Mouse (Mus musculus): ENCODE results near the gene Kalrn.

The Kalrn gene

GRCm38 (mm10) chr16:34344895-34345876, 228.1 kb downstream of the Kalrn start:
- DNase-seq, result no peak

- DNase-seq, result no peak
These were observed 229.4 kb downstream of the Kalrn start for GRCm38 (mm10) chr16:34343968-34344367.

- no peak for DNase-seq
These were observed 230.2 kb downstream of the Kalrn start for GRCm38 (mm10) chr16:34343161-34343560.

GRCm38 (mm10) chr16:34342369-34343160, 230.8 kb downstream of the Kalrn start:
- no peak for DNase-seq

GRCm38 (mm10) chr16:34334919-34335318, 238.4 kb downstream of the Kalrn start:
- no peak for DNase-seq

- no peak for DNase-seq
These were observed 241.7 kb downstream of the Kalrn start for GRCm38 (mm10) chr16:34331630-34332029.

GRCm38 (mm10) chr16:34329876-34330275, 243.5 kb downstream of the Kalrn start:
- DNase-seq, result no peak

- DNase-seq, result peak; percentile 65
These were observed 243.9 kb downstream of the Kalrn start for GRCm38 (mm10) chr16:34329431-34329873.

GRCm38 (mm10) chr16:34327890-34328289, 245.4 kb downstream of the Kalrn start:
- DNase-seq, result no peak

GRCm38 (mm10) chr16:34325869-34326268, 247.5 kb downstream of the Kalrn start:
- DNase-seq, result no peak

- DNase-seq, result no peak
These were observed 248.2 kb downstream of the Kalrn start for GRCm38 (mm10) chr16:34325161-34325560.

- DNase-seq, result no peak
These were observed 248.6 kb downstream of the Kalrn start for GRCm38 (mm10) chr16:34324735-34325134.

- no peak for DNase-seq
These were observed 249.8 kb downstream of the Kalrn start for GRCm38 (mm10) chr16:34323496-34323895.

GRCm38 (mm10) chr16:34322546-34322945, 250.8 kb downstream of the Kalrn start:
- DNase-seq, result peak; percentile 91

GRCm38 (mm10) chr16:34321066-34321790, 252.1 kb downstream of the Kalrn start:
- no peak for DNase-seq

GRCm38 (mm10) chr16:34320023-34320800, 253.1 kb downstream of the Kalrn start:
- DNase-seq, result no peak

- no peak for DNase-seq
These were observed 256.2 kb downstream of the Kalrn start for GRCm38 (mm10) chr16:34317110-34317509.

GRCm38 (mm10) chr16:34316253-34316652, 257.1 kb downstream of the Kalrn start:
- no peak for DNase-seq

- DNase-seq, result no peak
These were observed 259.3 kb downstream of the Kalrn start for GRCm38 (mm10) chr16:34314071-34314470.

- no peak for DNase-seq
These were observed 261.8 kb downstream of the Kalrn start for GRCm38 (mm10) chr16:34311577-34311976.

GRCm38 (mm10) chr16:34310363-34310762, 263.0 kb downstream of the Kalrn start:
- DNase-seq, result no peak

- no peak for DNase-seq
These were observed 265.0 kb downstream of the Kalrn start for GRCm38 (mm10) chr16:34308324-34308723.

All from cerebellum, adult 8-10 months (tissue).